Mouse (Mus musculus): Measurements from ENCODE around the gene Plxna1.

GRCm38 (mm10) chr6:89381172-89381571, 18.8 kb upstream of the Plxna1 start:
- TF ChIP-seq POLR2A (IDR thresholded peaks at IDR 0.05; ENCODE audit: control insufficient read depth, low read depth, low read length) (no peak), CTCF (IDR thresholded peaks at IDR 0.05; ENCODE audit: control insufficient read depth, insufficient read depth, insufficient replicate concordance, low read depth, low read length) (no peak)
